Mouse (Mus musculus) fat pad, adult 2 months (tissue): Measurements from ENCODE around the gene Thada.

Experiments used
- DNase-seq: peaks from one replicate; pipeline ENCODE4 v3.0.0-alpha.2; 2011; ENCODE audit warnings: low read depth, low spot score; ENCODE audit errors: extremely low read depth

The Thada gene

DNA sequence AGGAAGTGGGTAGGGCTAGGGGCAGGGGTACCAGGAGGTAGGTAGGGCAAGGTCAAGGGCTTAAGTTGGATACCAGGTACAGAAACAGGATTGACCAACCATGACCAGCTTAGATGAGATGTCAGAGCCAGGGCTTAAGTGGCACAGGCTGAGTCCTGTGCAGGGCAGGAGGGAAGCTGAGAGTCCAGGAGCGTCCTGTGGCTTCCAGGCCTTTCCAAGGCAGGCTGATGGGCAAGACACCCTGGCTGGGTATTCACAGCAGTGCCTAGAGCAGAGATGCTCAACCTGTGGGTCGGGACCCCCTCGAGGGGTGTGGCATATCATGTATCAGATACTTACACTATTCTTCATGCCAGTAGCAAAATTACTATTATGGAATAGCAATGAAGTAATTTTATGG, 300.3 kb downstream of the Thada start:
- DNase-seq, result no peak

DNA sequence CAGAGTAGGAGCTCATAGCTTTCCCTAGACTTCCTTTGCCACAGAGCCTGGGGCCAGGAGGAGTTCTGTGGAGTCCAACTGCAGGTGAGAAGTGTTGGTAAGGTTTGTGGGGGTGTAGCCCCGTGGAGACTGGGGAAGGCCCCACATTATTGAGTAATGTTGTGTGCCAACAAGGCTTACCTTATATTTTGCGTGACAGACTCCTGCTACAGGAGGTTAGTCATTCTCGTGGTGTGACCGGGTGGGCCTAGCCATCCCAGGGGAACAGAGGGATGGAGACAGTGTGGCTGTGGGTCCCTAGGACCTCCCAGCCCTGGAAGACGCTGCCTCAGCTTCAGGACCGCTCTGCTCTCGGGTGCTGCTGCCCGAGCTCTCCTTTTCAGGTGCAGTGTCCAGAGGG, 301.9 kb downstream of the Thada start:
- DNase-seq, result no peak

DNA sequence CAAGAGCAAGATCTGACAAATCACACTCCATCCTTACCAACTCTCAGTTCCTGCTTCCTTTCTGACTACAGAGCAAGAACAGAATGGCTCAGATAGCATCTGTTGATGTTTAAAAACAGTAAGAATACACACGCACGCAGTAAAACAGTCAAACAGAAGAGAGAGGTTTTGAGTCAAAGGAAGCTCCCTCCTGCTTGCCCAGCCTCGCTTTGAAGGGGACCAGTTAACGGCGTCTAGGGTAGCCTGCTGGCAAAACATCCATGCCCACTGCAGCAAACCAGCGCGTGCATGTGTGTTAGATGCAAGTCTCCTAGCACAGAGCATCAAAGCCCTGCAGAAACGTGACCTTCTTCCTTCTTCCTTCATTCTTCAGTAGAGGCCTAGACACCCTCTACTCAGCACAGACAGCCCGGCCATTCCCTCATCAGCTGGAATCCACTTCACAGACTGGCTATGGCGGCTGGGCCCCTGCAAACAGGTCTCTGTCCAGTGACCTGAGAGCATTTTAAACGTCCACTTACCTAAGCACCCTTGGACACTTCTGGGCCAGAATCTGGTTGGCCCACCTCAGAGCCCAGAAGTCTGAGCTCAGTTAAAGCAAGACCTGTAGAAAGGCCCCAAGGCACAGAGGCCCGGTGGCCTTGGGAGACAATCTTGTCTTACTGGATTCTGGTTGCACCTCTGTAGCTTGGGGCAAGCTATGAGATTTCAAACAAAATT, 302.8 kb downstream of the Thada start:
- DNase-seq, result no peak

DNA sequence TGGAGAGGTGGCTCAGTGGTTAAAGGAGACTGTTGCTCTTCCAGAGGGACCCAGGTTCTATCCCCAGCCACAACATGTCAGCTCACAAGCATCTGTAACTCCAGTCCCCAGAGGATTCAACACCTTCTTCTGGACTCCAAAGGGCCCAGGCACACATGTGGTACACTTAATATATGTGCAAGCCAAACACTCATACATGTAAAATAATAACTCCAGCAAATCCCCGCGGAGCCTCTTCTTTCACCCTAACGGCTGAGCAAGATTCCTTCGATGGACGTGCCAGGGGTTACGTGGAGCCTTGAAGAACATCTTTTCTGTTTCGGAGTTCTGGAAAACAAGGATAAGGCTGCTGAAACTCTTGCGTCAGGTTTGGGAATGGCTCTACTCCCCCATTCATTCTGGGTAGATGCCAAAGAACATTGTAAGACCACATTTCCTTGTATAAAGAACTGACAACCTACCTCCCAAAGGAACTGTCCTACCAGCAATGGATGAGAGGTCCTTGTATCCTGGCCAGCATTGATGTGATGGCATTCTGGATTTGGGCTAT, 303.7 kb downstream of the Thada start:
- no peak for DNase-seq

DNA sequence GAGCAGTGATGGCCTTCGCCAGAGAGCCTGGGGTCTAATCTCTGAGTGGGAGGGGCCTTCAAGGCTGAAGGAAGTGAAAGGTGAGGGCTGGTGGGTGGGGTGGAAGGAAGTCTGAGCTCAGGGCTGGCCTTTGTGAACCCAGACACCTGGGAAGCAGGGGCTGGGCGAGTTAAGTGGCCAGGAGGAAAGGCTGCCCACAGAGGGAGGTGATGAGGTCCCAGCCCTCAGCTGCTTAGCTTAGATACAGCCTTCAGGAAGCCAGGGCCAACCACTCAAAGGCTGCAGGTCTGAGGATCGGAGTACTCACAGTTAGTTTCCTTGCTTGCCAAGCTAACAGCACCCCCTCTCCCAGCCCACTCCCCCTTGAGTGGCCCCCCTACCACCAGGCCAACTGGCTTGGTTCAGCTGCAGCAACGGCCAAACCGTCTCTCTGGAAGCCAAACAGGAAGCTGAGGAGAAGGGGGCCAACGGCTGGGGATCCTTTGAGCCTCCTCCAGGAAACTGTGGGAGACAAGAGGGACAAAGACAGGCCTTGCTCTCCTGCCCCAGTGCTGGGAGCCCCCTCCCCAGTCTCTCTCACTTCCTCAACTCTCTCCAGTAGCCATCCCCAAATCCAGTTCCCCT, 304.7 kb downstream of the Thada start:
- DNase-seq, result no peak

DNA sequence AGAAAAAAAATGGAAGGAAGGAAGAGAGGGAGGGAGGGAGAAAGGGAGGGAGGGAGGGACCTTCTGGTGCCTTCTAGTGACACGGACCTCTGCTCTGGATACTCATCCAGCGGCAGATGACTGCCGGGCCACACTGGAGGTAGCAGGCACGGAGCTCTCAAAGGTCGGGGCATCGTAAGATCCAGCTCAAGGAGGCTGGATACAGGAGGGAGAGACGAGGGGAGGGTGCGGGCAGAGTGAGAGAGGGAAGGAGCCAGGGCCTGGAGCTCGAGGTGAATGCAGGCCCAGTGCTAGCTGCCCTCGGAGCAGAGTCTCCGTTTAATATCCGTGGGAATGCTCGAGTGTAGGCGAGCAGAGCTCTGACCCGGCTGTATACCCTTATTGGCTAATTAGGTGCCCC, 307.1 kb downstream of the Thada start:
- DNase-seq, result no peak

DNA sequence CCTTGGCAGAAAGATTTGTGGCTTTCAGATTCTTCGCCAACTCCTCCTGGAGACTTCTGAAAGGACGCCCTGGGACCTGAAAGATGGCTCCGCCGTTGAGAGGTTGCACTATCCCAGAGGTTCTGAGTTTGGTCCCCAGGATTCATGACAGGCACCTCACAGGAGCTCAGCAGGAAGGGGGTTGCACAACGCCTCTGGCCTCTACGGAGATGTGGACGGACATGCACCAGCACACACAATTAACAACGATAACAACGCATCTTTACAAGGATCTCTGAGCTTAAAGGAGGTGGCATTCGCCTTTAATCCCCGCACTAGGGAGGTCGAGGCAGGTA, 307.6 kb downstream of the Thada start:
- no peak for DNase-seq

DNA sequence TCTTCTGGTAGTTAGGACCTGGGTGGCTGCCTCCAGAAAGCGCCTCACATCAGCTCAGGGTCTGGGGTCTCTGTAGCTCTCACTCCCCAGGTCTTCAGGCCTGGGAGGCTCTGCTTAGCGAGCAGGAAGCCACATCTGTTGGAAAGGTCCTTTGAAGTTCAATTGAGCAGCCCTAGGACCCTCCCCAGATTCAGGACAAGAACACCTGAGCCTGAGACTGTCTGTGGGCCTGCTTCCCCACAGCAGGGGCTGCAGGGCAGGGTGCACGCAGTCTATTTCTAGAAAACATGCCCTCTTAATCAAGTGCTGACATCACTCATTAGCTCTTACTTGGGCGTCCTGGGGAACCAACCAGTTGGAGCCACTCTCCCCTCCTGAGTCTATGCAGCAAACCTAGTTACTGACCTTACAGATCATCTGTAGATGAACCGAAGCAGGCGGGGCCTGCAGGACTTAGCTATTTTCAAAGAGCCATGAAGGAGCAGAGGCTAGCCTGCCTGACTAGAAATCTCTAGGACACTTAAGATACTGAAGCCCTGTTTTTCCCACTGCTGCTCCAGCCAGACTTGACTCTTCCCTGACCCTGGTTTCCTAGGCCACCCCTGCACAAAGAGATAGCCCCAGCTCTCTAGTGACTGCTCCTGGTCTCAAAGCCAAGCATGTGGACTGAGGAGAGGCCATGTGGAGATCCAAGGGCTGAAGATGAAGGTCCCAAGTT, 308.1 kb downstream of the Thada start:
- DNase-seq, result no peak

DNA sequence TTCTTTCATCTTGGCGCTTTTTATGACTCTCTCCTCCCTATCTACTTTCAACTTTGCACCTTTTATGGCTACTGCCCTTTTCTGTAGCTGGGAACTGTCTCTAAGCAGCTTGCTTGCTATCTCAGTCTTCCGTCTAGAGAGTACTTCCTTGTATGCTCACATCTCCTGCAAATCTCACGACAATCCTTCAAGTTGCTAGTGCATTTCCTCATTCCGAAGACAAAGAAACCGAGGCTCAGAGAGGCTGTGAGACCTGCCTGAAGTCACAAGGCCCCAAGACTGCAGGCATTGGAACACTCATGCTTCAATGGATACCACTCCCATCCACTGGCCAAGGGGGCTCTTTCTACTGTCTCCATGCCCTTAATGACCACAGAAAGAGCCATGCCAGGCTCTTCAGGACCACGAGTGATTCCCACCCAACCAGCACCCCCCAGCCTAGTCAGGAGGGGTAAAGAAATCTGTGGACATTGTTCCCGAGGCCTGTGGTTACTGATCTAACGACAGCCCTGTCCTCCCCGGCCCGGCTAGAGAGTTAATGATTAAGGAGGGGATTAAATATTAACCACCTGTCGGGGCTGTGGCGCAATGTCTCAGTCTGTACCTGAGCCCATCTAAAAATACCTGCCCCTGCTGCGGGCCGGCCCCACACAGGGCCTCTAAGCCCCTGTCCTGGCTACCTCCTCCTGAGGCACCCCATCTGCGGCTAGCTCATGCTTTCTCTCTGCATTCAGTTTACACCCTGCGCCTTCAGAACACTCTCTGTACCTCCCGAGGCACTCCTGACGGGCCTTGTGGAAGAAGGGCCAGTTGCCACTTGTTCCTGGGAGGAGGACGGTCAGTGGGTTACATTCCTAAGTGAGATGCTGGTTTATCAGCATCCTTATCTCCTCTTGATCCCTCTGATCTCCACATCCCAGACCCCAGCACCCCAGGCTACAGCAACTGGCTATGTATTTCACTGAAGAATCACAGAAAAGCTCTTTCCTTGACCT, 309.0 kb downstream of the Thada start:
- no peak for DNase-seq

DNA sequence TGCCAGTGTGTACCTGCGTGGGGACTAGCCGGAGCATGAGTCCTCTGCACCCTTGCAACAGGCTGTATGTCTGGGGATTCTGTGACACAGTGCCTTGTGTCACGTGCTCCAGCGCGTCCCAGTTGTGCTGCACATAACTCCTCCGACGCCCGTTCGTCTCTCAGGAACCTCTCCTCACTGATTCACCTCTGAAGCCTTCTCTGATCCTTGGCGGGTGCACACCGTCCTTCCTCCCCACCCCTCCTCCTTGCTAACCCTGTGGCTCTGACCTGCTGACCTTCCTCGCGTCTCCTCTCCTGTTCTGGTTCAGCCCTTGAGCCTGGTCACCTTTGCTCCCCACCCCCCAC, 309.8 kb downstream of the Thada start:
- DNase-seq, result no peak

DNA sequence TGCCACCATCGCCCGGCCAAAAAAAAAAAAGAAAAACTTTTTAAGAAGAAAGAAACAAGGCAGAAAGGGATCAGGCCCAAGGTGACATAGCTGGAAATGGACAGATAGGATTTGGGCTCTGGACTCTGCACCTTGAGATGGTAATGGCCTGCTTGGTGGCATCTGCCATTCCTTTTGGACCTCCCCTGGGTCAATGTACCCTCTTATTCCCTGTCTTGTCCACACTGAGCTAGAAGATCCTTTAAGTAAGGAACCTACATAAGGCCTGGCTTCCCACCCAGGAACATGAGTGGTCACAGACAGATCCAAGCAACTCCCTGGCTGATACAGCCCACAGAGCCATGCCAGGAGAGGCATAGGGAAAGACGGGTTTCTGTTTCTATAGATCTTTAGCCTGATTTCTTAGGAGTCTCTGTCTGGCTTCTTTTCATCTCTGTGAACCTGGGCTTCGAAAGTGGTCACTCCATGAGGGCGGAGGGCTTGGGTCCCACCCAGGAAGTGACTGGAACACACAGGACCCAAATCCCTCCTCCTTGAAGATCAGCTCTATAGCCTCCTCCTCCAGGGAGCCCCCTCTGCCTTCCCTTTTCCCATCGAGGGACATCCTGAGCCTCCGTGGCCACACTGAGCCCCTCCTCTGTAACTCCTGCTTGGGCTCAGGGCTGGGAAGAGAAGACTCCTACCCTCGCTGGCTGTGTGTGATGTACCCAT, 310.3 kb downstream of the Thada start:
- no peak for DNase-seq

DNA sequence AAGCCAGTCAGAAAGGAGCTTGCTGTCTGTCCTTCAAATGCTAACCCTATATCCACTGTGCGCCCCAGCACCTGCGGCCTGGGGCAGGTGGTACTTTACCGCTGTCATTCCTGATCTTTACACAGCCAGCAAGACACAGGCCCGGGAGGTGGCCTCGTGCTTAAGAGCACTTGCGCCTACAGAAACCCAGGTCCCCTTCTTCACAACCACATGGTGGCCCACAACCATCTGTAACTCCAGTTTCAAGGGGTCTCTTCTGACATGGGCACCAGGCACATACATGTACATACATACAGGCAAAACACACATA, 311.0 kb downstream of the Thada start:
- DNase-seq, result no peak

DNA sequence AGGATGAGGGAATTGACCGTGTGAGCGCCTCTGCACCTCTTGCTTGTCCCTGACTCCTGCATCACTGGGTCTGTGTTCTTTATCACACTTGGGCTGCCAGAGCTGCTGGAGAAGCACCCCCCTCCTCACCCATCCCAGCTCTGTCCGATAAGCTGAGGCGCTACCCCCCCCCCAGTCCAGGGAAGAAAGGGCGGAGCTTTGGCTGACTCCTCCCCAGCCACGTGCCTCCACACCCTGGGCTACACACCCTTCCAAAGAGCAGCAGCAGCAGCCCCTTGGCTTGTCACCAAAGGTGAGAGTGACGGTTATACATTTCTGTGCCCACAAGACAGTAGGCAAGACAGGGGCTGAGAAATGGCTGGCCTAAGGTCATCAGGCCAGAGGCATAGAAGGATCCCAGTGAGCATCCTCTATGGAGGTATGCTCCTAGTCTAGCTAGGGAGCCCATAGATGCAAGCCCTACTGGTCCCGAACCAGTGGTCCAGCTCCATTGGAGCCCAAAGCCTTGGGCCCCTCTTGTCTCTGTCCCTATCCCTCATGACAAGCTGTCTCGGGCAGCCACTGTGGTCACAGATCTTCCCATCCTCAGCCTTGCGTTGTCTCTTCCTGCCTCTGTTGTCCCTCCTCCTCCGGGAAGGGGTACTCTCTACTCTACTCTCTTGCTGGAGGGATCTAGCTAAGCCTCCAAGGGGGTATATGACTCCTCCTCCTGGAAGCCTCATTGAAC, 311.5 kb downstream of the Thada start:
- no peak for DNase-seq

DNA sequence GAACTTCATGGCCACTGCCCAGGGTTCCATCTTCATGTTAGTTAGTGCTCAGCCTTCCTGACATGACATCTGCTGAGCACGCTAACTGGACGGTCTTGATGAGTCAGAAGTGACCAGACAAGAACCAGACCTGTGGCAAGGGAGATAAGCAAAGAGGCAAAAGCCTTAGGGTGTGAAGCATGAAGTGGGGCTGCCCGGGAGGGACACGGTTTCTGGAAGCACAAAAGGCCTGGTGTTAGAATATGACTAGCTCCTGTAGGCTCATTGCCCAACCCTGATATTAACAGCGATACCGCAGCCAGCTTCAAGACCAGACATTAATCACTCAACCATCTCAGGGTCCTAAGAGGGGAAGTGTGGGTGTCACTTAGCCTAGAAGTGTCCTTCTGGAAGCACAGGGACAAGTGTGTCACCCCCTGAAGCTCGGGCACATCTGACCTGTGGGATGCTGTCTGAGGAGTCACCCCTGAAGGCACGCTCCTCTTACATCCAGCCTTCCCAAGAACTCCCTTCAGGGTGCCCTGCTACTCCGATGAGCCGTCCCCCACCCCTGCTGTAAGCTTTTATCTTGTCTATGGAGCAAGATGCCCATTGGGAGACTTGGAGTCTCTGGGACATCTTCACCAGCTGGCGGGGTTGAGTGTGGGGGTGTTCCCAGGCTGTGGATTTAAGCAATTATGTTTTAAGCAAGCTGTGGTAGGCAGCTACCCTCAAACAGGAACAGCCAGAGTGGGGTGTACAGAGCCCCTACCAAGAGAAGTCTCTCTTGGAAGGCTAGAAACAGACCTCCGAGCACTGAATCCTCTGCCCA, 312.8 kb downstream of the Thada start:
- DNase-seq, result no peak

DNA sequence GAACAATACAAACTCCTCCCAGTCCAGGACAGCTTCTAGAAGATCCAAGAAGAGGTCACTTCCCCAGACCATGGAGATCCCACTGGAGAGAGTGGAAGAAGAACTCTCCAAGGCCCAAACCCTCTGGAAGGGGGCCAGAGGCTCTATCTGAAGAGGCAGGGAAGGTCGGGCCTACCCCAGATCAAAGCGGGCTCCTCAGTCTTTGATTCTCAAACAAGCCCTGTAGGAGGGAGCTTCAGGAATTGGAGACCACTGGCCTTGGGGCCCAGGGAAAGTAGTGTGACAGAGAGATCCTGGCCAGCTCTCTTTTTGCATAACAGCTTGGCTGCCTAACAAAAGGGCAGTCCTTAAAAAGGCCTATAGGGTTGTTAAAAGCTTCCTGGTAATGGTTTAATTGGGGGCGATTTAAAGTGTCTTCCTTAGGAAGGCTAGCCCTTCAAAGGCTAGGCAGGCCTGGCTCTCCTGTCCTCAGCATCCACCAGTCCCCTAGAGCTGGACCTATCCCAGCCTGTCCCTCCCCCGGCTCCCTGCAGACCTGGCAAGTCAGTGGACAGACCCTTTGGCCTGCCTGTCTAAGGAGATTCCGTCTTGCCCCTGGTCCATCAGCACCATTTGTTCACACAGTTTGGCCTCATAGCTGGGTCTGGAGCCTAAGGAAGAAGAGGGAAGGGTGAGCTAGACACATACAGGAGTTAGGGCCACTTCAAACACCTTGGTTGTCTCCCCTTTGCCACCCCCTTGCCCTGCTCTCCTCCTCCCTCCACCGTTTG, 313.6 kb downstream of the Thada start:
- no peak for DNase-seq

DNA sequence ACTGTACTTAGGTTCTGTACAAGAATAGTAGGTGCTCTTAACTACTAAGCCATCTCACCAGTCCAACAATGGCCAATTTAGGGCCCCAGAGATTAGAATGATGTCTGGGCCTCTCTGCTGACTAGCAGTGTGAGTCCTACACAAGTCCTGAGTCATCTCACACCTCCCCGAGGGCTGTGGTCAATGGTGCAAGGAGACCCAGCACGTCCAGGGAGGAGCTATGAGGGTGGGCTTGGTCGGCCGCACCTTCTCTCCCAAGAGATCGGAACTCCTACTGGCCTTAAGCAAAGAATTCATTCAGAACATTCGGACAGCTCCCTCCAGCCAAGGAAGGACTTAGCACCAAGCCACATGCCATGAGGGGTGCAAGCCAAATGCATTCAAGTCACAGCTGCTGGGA, 314.7 kb downstream of the Thada start:
- DNase-seq, result no peak

DNA sequence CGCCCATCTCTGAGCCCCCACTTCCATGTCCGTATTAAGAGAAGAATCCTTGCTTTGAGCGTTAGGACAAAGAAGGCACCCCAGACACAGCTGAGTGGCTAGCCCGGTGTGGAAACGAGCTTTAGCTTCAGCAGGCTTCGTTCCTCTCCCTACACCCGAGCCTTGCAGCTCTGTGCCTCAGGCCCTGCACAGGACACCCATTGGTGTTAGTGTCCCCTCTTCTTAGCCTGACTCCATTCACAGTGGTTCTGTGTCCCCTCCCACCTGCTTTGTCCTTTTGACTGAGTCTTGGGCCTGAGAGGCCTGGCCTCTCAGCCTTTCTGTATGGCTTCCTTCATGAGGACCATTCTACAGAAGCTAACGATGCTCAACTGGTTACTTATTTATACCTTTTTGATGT, 315.7 kb downstream of the Thada start:
- no peak for DNase-seq

DNA sequence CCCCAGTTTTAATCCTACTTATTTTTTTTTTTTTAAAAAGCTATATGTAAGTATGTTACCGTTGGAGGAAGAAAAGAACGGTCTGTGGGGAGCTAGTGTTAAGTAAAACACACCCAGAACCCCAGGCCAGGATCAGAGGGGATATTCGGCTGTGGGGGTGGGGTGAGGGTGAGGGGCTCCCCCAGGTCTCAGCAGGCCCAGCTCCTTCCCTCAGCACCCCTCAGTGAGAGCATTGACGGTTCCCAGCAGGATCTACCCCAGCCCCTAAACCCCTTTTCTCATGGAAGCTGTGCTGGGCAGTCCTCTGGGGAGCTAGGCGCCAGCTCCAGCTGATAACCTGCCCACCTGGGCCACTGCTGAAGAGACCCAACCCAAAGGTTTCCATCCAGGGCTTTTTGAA, 316.4 kb downstream of the Thada start:
- no peak for DNase-seq
